Mouse (Mus musculus): ENCODE measurements around the gene Elk4.

Elk4 gene

GRCm38 (mm10) chr1:132007282-132007815, at the start of gene Elk4:
TSS of gene Elk4 (plus strand) at chr1:132007607.
- in situ Hi-C loops (cut with MboI, MseI) = no loop called here

- in situ Hi-C loops (cut with MboI, MseI) = no loop called here
Measured at GRCm38 (mm10) chr1:131961004-131961403, 46.4 kb upstream of the Elk4 start.

- in situ Hi-C loops (cut with MboI, MseI) = no loop called here
Measured at GRCm38 (mm10) chr1:131962606-131963084, 44.8 kb upstream of the Elk4 start, which contains the start of gene Slc45a3. TSS of gene Slc45a3 (plus strand) at chr1:131962967.

- in situ Hi-C loops (cut with MboI, MseI) = no loop called here
Measured at GRCm38 (mm10) chr1:131963085-131963951, 44.1 kb upstream of the Elk4 start.

GRCm38 (mm10) chr1:131964100-131964499, 43.3 kb upstream of the Elk4 start:
- in situ Hi-C loops (cut with MboI, MseI) = no loop called here

- in situ Hi-C loops (cut with MboI, MseI) = no loop called here
Measured at GRCm38 (mm10) chr1:131964580-131964979, 42.8 kb upstream of the Elk4 start.

- in situ Hi-C loops (cut with MboI, MseI) = no loop called here
Measured at GRCm38 (mm10) chr1:131965818-131966217, 41.6 kb upstream of the Elk4 start.

GRCm38 (mm10) chr1:131967336-131967735, 40.1 kb upstream of the Elk4 start:
- in situ Hi-C loops (cut with MboI, MseI) = no loop called here

- in situ Hi-C loops (cut with MboI, MseI) = no loop called here
Measured at GRCm38 (mm10) chr1:131968556-131968955, 38.9 kb upstream of the Elk4 start.

GRCm38 (mm10) chr1:131968983-131969382, 38.4 kb upstream of the Elk4 start:
- in situ Hi-C loops (cut with MboI, MseI) = no loop called here

- in situ Hi-C loops (cut with MboI, MseI) = no loop called here
Measured at GRCm38 (mm10) chr1:131969825-131970224, 37.6 kb upstream of the Elk4 start.

- in situ Hi-C loops (cut with MboI, MseI) = no loop called here
Measured at GRCm38 (mm10) chr1:131970322-131970660, 37.1 kb upstream of the Elk4 start.

- in situ Hi-C loops (cut with MboI, MseI) = no loop called here
Measured at GRCm38 (mm10) chr1:131970661-131971520, 36.5 kb upstream of the Elk4 start.

GRCm38 (mm10) chr1:131971771-131972497, 35.5 kb upstream of the Elk4 start:
- in situ Hi-C loops (cut with MboI, MseI) = no loop called here

- in situ Hi-C loops (cut with MboI, MseI) = no loop called here
Measured at GRCm38 (mm10) chr1:131972498-131973334, 34.7 kb upstream of the Elk4 start.

GRCm38 (mm10) chr1:131973991-131974390, 33.4 kb upstream of the Elk4 start:
- in situ Hi-C loops (cut with MboI, MseI) = no loop called here

- in situ Hi-C loops (cut with MboI, MseI) = loop anchor here (5.0 kb wide), 1 partner anchor 140 kb away; no protein-coding TSS in a partner anchor
Measured at GRCm38 (mm10) chr1:131976886-131977285, 30.5 kb upstream of the Elk4 start.

GRCm38 (mm10) chr1:131980471-131980870, 26.9 kb upstream of the Elk4 start:
- in situ Hi-C loops (cut with MboI, MseI) = no loop called here

GRCm38 (mm10) chr1:131981378-131982013, 25.9 kb upstream of the Elk4 start:
- in situ Hi-C loops (cut with MboI, MseI) = no loop called here

- in situ Hi-C loops (cut with MboI, MseI) = no loop called here
Measured at GRCm38 (mm10) chr1:131982907-131983306, 24.5 kb upstream of the Elk4 start.
